In the genomic region with DNA sequence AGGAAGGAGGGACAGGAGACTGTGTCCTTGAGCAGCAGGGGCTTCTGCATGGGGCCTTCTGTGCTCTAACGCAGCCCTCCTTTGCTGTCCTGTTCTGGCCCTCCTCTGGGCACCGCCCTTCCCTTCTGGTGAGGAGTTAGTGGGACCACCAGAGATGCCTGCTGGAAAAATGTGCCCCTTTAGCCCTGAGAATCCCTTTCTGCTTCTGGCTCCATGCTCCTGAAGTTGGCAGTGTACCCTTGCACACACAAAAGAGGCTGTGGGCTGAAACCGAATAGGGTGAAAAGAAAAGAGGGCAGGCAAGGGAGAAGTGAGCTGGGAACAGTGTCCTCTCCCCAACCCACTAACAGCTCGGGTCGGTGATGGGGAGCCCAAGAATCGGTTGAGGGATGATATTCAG, we compare ENCODE assay signal across 14 mouse cellular contexts. TPM values are rescaled to one million over a fixed set of nuclear protein-coding genes. Genes with fewer than 3 reads are reported as not detected.
A peak's percentile ranks its signal among the peaks of the same experiment; 100 is the strongest.
DNase-seq lines count a peak whose midpoint lies in the region; ATAC-seq and TF ChIP-seq lines count a peak whose summit lies in the region.
"Had no signal": no experiment of that assay in that cellular context is flagged by ENCODE, and none has a peak within 500 bp of the region (broad histone marks: within the 10 kb centered on the region; RNA-seq: fewer than 3 reads in every experiment).

No protein-coding gene starts in this region.

- no peak overlapping the region for H3K9ac ChIP-seq in hindbrain, embryonic 11.5 days (ENCODE audit: low read depth, low read length)
- H3K9ac ChIP-seq in midbrain, embryonic 14.5 days (replicated peaks; ENCODE audit: low read length) = no peak overlapping the region; the same call in 1 of the 2 replicates
- H3K9ac ChIP-seq: embryonic facial prominence, embryonic 13.5 days; liver, embryonic 13.5 days; stomach, embryonic 15.5 days had no signal

- H3K4me1 ChIP-seq in embryonic facial prominence, embryonic 10.5 days = peaks cover 86% of the 10 kb centered on the region
- H3K4me1 ChIP-seq in hindbrain, embryonic 11.5 days (replicated peaks; ENCODE audit: control insufficient read depth, insufficient read depth, low read length) = peaks cover 25% of the 10 kb centered on the region
- peaks cover 80% of the 10 kb centered on the region for H3K4me1 ChIP-seq in midbrain, embryonic 14.5 days (ENCODE audit: control insufficient read depth, insufficient read depth, low read length)
- H3K4me1 ChIP-seq in limb, embryonic 10.5 days = peaks cover 37% of the 10 kb centered on the region
- H3K4me1 ChIP-seq: liver, embryonic 13.5 days; stomach, embryonic 15.5 days had no signal

- no peak for ATAC-seq in hindbrain, embryonic 11.5 days (ENCODE audit: low FRiP score)
- 0 out of 2 replicates have a peak, but pooled peaks have one; percentile 21 for ATAC-seq in midbrain, embryonic 14.5 days (ENCODE audit: low FRiP score, low TSS enrichment)
- ATAC-seq: intestine, embryonic 16.5 days had no signal

- no peak overlapping the region for H3K4me3 ChIP-seq in embryonic facial prominence, embryonic 10.5 days
- H3K4me3 ChIP-seq in hindbrain, embryonic 11.5 days (ENCODE audit: low read depth, low read length) = no peak overlapping the region
- H3K4me3 ChIP-seq in midbrain, embryonic 14.5 days (replicated peaks; ENCODE audit: low read depth, low read length) = no peak overlapping the region
- H3K4me3 ChIP-seq in limb, embryonic 10.5 days = no peak overlapping the region
- H3K4me3 ChIP-seq: embryonic facial prominence, embryonic 13.5 days; liver, embryonic 13.5 days; stomach, embryonic 15.5 days had no signal

- H3K27ac ChIP-seq in embryonic facial prominence, embryonic 10.5 days (replicated peaks) = peak overlapping the region; percentile 77
- H3K27ac ChIP-seq in hindbrain, embryonic 11.5 days (ENCODE audit: low read depth, low read length) = peak overlapping the region; percentile 31; the same call in 1 of the 2 replicates
- peak overlapping the region; percentile 88 for H3K27ac ChIP-seq in midbrain, embryonic 14.5 days (replicated peaks; ENCODE audit: low read depth, low read length)
- H3K27ac ChIP-seq in limb, embryonic 10.5 days = no peak overlapping the region
- H3K27ac ChIP-seq: embryonic facial prominence, embryonic 13.5 days; liver, embryonic 13.5 days; stomach, embryonic 15.5 days had no signal

- TF ChIP-seq POLR2A in brain, embryonic 14.5 days (IDR thresholded peaks at IDR 0.05; ENCODE audit: borderline replicate concordance, extremely low read depth, insufficient read depth, insufficient read length, poor library complexity, severe bottlenecking) = no peak

- no peaks in the 10 kb centered on the region for H3K36me3 ChIP-seq in embryonic facial prominence, embryonic 10.5 days (replicated peaks)
- H3K36me3 ChIP-seq in hindbrain, embryonic 11.5 days (ENCODE audit: control insufficient read depth, insufficient read depth, low read length) = no peaks in the 10 kb centered on the region
- no peaks in the 10 kb centered on the region for H3K36me3 ChIP-seq in midbrain, embryonic 14.5 days (ENCODE audit: control insufficient read depth, insufficient read depth, low read length)
- no peaks in the 10 kb centered on the region for H3K36me3 ChIP-seq in limb, embryonic 10.5 days
- H3K36me3 ChIP-seq: embryonic facial prominence, embryonic 13.5 days; liver, embryonic 13.5 days; stomach, embryonic 15.5 days had no signal

- H3K4me2 ChIP-seq in hindbrain, embryonic 11.5 days (replicated peaks; ENCODE audit: low read depth, low read length) = no peak overlapping the region
- H3K4me2 ChIP-seq in midbrain, embryonic 14.5 days (ENCODE audit: low read length) = peak overlapping the region; percentile 26; the same call in 1 of the 2 replicates
- H3K4me2 ChIP-seq: embryonic facial prominence, embryonic 13.5 days; liver, embryonic 13.5 days; stomach, embryonic 15.5 days had no signal

- no peak for TF ChIP-seq CTCF in brain, embryonic 14.5 days (IDR thresholded peaks at IDR 0.05; ENCODE audit: borderline replicate concordance, extremely low read depth, insufficient read depth, insufficient read length)

- peaks cover 87% of the 10 kb centered on the region for H3K27me3 ChIP-seq in embryonic facial prominence, embryonic 10.5 days (replicated peaks; ENCODE audit: low read depth, poor library complexity, severe bottlenecking)
- H3K27me3 ChIP-seq in hindbrain, embryonic 11.5 days (ENCODE audit: control insufficient read depth, insufficient read depth, low read length) = peaks cover 3% of the 10 kb centered on the region; the same call in 1 of the 2 replicates
- H3K27me3 ChIP-seq in midbrain, embryonic 14.5 days (ENCODE audit: control insufficient read depth, insufficient read depth, low read length) = no peaks in the 10 kb centered on the region
- H3K27me3 ChIP-seq in limb, embryonic 10.5 days (ENCODE audit: low read depth, poor library complexity, severe bottlenecking) = peaks cover 76% of the 10 kb centered on the region

- no peaks in the 10 kb centered on the region for H3K9me3 ChIP-seq in embryonic facial prominence, embryonic 10.5 days
- no peaks in the 10 kb centered on the region for H3K9me3 ChIP-seq in hindbrain, embryonic 11.5 days (ENCODE audit: control insufficient read depth, low read length)
- H3K9me3 ChIP-seq in midbrain, embryonic 14.5 days (ENCODE audit: control insufficient read depth, low read length) = no peaks in the 10 kb centered on the region
- no peaks in the 10 kb centered on the region for H3K9me3 ChIP-seq in limb, embryonic 10.5 days (replicated peaks)
- H3K9me3 ChIP-seq: embryonic facial prominence, embryonic 13.5 days; liver, embryonic 13.5 days; stomach, embryonic 15.5 days had no signal

- DNase-seq in brain, embryonic 14.5 days (ENCODE audit: low read depth) = peak; percentile 85
- no peak for DNase-seq in embryonic facial prominence, embryonic 10.5 days (ENCODE audit: low spot score)
- DNase-seq in hindbrain, embryonic 11.5 days (ENCODE audit: low spot score) = no peak
- no peak for DNase-seq in midbrain, embryonic 14.5 days
- DNase-seq in limb, embryonic 10.5 days (ENCODE audit: low spot score) = no peak
- DNase-seq in spleen, postnatal 14 days (ENCODE audit: low spot score in 2 of 2) = no peak
- no peak for DNase-seq in thymus, postnatal 14 days
- DNase-seq: cerebellum, adult 9-10 months; kidney, postnatal 4 days; liver, embryonic 13.5 days; lung, postnatal 14 days had no signal

- 53% methylated on average over 6 of the region's 6 CpGs for WGBS in embryonic facial prominence, embryonic 10.5 days
- 54% methylated on average over 6 of the region's 6 CpGs for WGBS in hindbrain, embryonic 11.5 days
- WGBS in midbrain, embryonic 14.5 days = 21% methylated on average over 6 of the region's 6 CpGs
- 59% methylated on average over 6 of the region's 6 CpGs for WGBS in limb, embryonic 10.5 days

RNA-seq across cellular contexts. Expression of gene Stra6, which starts 14.4 kb away (rescaled TPM):
- 14.2 and 18.6 TPM in 2 replicates for polyA plus RNA-seq in brain, embryonic 14.5 days (2012; rRNA removed)
- 33.6 and 47.2 TPM in 2 replicates for polyA plus RNA-seq in embryonic facial prominence, embryonic 10.5 days (2016; fragmentation: Nextera tagmentation; extraction: Ambion mirVana)
- polyA plus RNA-seq in hindbrain, embryonic 11.5 days (2014; fragmentation: Nextera tagmentation; extraction: Ambion mirVana) = 8.2 and 12.7 TPM in 2 replicates
- 2.3 and 10.1 TPM in 2 replicates for polyA plus RNA-seq in midbrain, embryonic 14.5 days (2014; fragmentation: Nextera tagmentation; extraction: Ambion mirVana)
- 45.3 and 59.9 TPM in 2 replicates for polyA plus RNA-seq in limb, embryonic 10.5 days (2016; fragmentation: Nextera tagmentation; extraction: Ambion mirVana)

RNA-seq across cellular contexts. Expression of gene Cyp11a1, which starts 43.0 kb away (rescaled TPM):
- 0.66 and 0.68 TPM in 2 replicates for polyA plus RNA-seq in brain, embryonic 14.5 days (2012; rRNA removed)
- polyA plus RNA-seq in embryonic facial prominence, embryonic 10.5 days (2016; fragmentation: Nextera tagmentation; extraction: Ambion mirVana) = not detected in 2 replicates
- not detected in 2 replicates for polyA plus RNA-seq in hindbrain, embryonic 11.5 days (2014; fragmentation: Nextera tagmentation; extraction: Ambion mirVana)
- polyA plus RNA-seq in midbrain, embryonic 14.5 days (2014; fragmentation: Nextera tagmentation; extraction: Ambion mirVana) = 0.36 and 0.51 TPM in 2 replicates
- polyA plus RNA-seq in limb, embryonic 10.5 days (2016; fragmentation: Nextera tagmentation; extraction: Ambion mirVana) = 0.26 TPM in 1 of 2 replicates, not detected in the other
